Mouse (Mus musculus) limb, embryonic 14.5 days (tissue): ENCODE data around the gene Kctd6. TPM values are rescaled to one million over a fixed set of nuclear protein-coding genes. Genes with fewer than 3 reads are reported as not detected.

Experiments used
- polyA plus RNA-seq, 2 experiments: library from polyadenylated mRNA; depleted of rRNA in 1 of 2; stranded (reverse) in 1 of 2; unstranded in 1 of 2; fragments of >200 nt; fragmentation: Nextera tagmentation in 1 of 2; extraction: Ambion mirVana in 1 of 2; gene quantifications; 2 replicates each; pipeline versions ENCODE4 v1.2.1 to v1.2.3; 2012 to 2014

Kctd6 gene
- polyA plus RNA-seq, 2 experiments = 11.2 to 15.8 TPM

Other genes starting within 250 kb of the Kctd6 start
- 0.11 and 0.13 TPM in 2 replicates for gene Dnase1l3, start 219.6 kb upstream of the Kctd6 start, polyA plus RNA-seq (2012; rRNA removed)
- 0.36 and 0.92 TPM in 2 replicates for gene Dnase1l3, start 219.6 kb upstream of the Kctd6 start, polyA plus RNA-seq (2014; fragmentation: Nextera tagmentation; extraction: Ambion mirVana)
- gene Abhd6, start 211.2 kb upstream of the Kctd6 start, polyA plus RNA-seq (2012; rRNA removed) = 11.2 and 11.6 TPM in 2 replicates
- gene Abhd6, start 211.2 kb upstream of the Kctd6 start, polyA plus RNA-seq (2014; fragmentation: Nextera tagmentation; extraction: Ambion mirVana) = 19.6 and 21.8 TPM in 2 replicates
- 17.3 and 20.7 TPM in 2 replicates for gene Rpp14, start 133.8 kb upstream of the Kctd6 start, polyA plus RNA-seq (2012; rRNA removed)
- gene Rpp14, start 133.8 kb upstream of the Kctd6 start, polyA plus RNA-seq (2014; fragmentation: Nextera tagmentation; extraction: Ambion mirVana) = 49.2 and 50.7 TPM in 2 replicates
- 35.2 and 36.4 TPM in 2 replicates for gene Pxk, start 115.9 kb upstream of the Kctd6 start, polyA plus RNA-seq (2012; rRNA removed)
- gene Pxk, start 115.9 kb upstream of the Kctd6 start, polyA plus RNA-seq (2014; fragmentation: Nextera tagmentation; extraction: Ambion mirVana) = 35.4 and 37.3 TPM in 2 replicates
- gene Pdhb, start 41.1 kb upstream of the Kctd6 start, polyA plus RNA-seq (2012; rRNA removed) = 133 and 152 TPM in 2 replicates
- gene Pdhb, start 41.1 kb upstream of the Kctd6 start, polyA plus RNA-seq (2014; fragmentation: Nextera tagmentation; extraction: Ambion mirVana) = 175 and 183 TPM in 2 replicates
- 0.05 and 0.41 TPM in 2 replicates for gene Acox2, start 45.2 kb downstream of the Kctd6 start, polyA plus RNA-seq (2012; rRNA removed)
- not detected in 2 replicates for gene Acox2, start 45.2 kb downstream of the Kctd6 start, polyA plus RNA-seq (2014; fragmentation: Nextera tagmentation; extraction: Ambion mirVana)
- 0.78 and 1.0 TPM in 2 replicates for gene Fam107a, start 103.9 kb downstream of the Kctd6 start, polyA plus RNA-seq (2012; rRNA removed)
- 0.11 and 0.19 TPM in 2 replicates for gene Fam107a, start 103.9 kb downstream of the Kctd6 start, polyA plus RNA-seq (2014; fragmentation: Nextera tagmentation; extraction: Ambion mirVana)
- 0.19 and 0.38 TPM in 2 replicates for gene Oit1, start 164.6 kb downstream of the Kctd6 start, polyA plus RNA-seq (2012; rRNA removed)
- gene Oit1, start 164.6 kb downstream of the Kctd6 start, polyA plus RNA-seq (2014; fragmentation: Nextera tagmentation; extraction: Ambion mirVana) = 0.15 and 0.32 TPM in 2 replicates